Mouse (Mus musculus) G1E-ER4 (cell line): ENCODE data around the gene Slc27a5. TPM values are rescaled to one million over a fixed set of nuclear protein-coding genes. Genes with fewer than 3 reads are reported as not detected.

Source experiments
- GATA1 ChIP-seq: IDR thresholded peaks from one replicate; pipeline ENCODE4 v1.8.0; 2012; ENCODE audit warnings: low read length, inconsistent platforms
- polyA plus RNA-seq: library from polyadenylated mRNA; stranded (reverse); fragments of >175 nt; gene quantifications from 2 replicates; pipeline ENCODE4 v1.2.3, GENCODE M21; 2012

Gene Slc27a5
- polyA plus RNA-seq: not detected in 2 replicates

- TF ChIP-seq GATA1: no peak
Measured at GRCm38 (mm10) chr7:12998053-12998452, at the start of gene Slc27a5. Gene Slc27a5 (minus strand): TSS chr7:12998192.

GRCm38 (mm10) chr7:13046084-13046483, 48.1 kb upstream of the Slc27a5 start:
- TF ChIP-seq GATA1: no peak

- TF ChIP-seq GATA1: no peak
Measured at GRCm38 (mm10) chr7:13044254-13044625, 46.2 kb upstream of the Slc27a5 start.

- no peak for TF ChIP-seq GATA1
Measured at GRCm38 (mm10) chr7:13043445-13044253, 45.7 kb upstream of the Slc27a5 start.

- no peak for TF ChIP-seq GATA1
Measured at GRCm38 (mm10) chr7:13043120-13043444, 45.1 kb upstream of the Slc27a5 start.

- no peak for TF ChIP-seq GATA1
Measured at GRCm38 (mm10) chr7:13042511-13042910, 44.5 kb upstream of the Slc27a5 start.

GRCm38 (mm10) chr7:13041256-13041655, 43.3 kb upstream of the Slc27a5 start:
- TF ChIP-seq GATA1: no peak

GRCm38 (mm10) chr7:13039181-13039580, 41.2 kb upstream of the Slc27a5 start:
- no peak for TF ChIP-seq GATA1

GRCm38 (mm10) chr7:13038621-13039169, 40.7 kb upstream of the Slc27a5 start:
- TF ChIP-seq GATA1: no peak

GRCm38 (mm10) chr7:13037901-13038555, 40.0 kb upstream of the Slc27a5 start, which contains the start of gene Ube2m:
Gene Ube2m (minus strand): TSS chr7:13038275.
- TF ChIP-seq GATA1: no peak

- TF ChIP-seq GATA1: no peak
Measured at GRCm38 (mm10) chr7:13037366-13037765, 39.4 kb upstream of the Slc27a5 start.

GRCm38 (mm10) chr7:13036806-13037205, 38.8 kb upstream of the Slc27a5 start:
- TF ChIP-seq GATA1: no peak

- TF ChIP-seq GATA1: no peak
Measured at GRCm38 (mm10) chr7:13035211-13035855, 37.3 kb upstream of the Slc27a5 start.

- TF ChIP-seq GATA1: no peak
Measured at GRCm38 (mm10) chr7:13034148-13034977, 36.4 kb upstream of the Slc27a5 start, which contains the start of gene Chmp2a. Gene Chmp2a (minus strand): TSS chr7:13034807.

- TF ChIP-seq GATA1: no peak
Measured at GRCm38 (mm10) chr7:13033451-13034147, 35.6 kb upstream of the Slc27a5 start.

GRCm38 (mm10) chr7:13032541-13032940, 34.5 kb upstream of the Slc27a5 start:
- TF ChIP-seq GATA1: no peak
